Mouse (Mus musculus) ES-Bruce4 (cell line): ENCODE results near the gene Elob.

Experiments used
- CTCF ChIP-seq: IDR thresholded peaks from one replicate; pipeline ENCODE4 v1.8.1; 2011; ENCODE audit warnings: low read depth, low read length
- EP300 ChIP-seq: IDR thresholded peaks from 2 replicates; pipeline ENCODE4 v1.6.1; 2011; ENCODE audit warnings: low read depth, low read length; ENCODE audit not compliant: insufficient read depth

GRCm38 (mm10) chr17:23857193-23857592 lies 28.3 kb upstream of the Elob start:
- TF ChIP-seq CTCF (no peak), EP300 (no peak)
